Mouse (Mus musculus) stomach, embryonic 15.5 days (tissue): ENCODE data around the gene Ccr10. TPM values are rescaled to one million over a fixed set of nuclear protein-coding genes. Genes with fewer than 3 reads are reported as not detected.

Source experiments
- ATAC-seq: fragments of 200-750 bp; cut with Nextera tagmentation; 2 replicates; pipeline ENCODE4 v1.8.0; 2017; ENCODE audit warnings: low read depth, moderate number of reproducible peaks, moderate TSS enrichment; ENCODE audit not compliant: insufficient read depth, low FRiP score
- H3K27ac ChIP-seq: fragments of 300-500 bp; sonication (generic); 2 replicates; pipeline ENCODE4 v1.5.1; 2015; ENCODE audit warnings: mild to moderate bottlenecking, inconsistent platforms
- H3K27me3 ChIP-seq: fragments of 300-500 bp; sonication (generic); replicated peaks from 2 replicates; pipeline ENCODE4 v1.6.1; 2015; ENCODE audit warnings: inconsistent platforms
- H3K36me3 ChIP-seq: fragments of 300-500 bp; sonication (generic); 2 replicates; pipeline ENCODE4 v1.6.1; 2015; ENCODE audit warnings: inconsistent platforms
- H3K4me1 ChIP-seq: fragments of 300-500 bp; sonication (generic); 2 replicates; pipeline ENCODE4 v1.6.1; 2015; ENCODE audit warnings: inconsistent platforms
- H3K4me2 ChIP-seq: fragments of 300-500 bp; sonication (generic); 2 replicates; pipeline ENCODE4 v1.6.1; 2015; ENCODE audit warnings: mild to moderate bottlenecking, inconsistent platforms
- H3K4me3 ChIP-seq: fragments of 300-500 bp; sonication (generic); replicated peaks from 2 replicates; pipeline ENCODE4 v1.5.1; 2015; ENCODE audit warnings: inconsistent platforms
- H3K9ac ChIP-seq: fragments of 300-500 bp; sonication (generic); 2 replicates; pipeline ENCODE4 v1.6.1; 2015; ENCODE audit warnings: inconsistent platforms
- H3K9me3 ChIP-seq: fragments of 300-500 bp; sonication (generic); 2 replicates; pipeline ENCODE4 v1.6.1; 2016; ENCODE audit warnings: inconsistent platforms
- WGBS: fragments of 180-500 bp; shearing (Covaris S2); methylation state at CpG from one replicate; pipeline ENCODE4 v1.1.7; 2015; 5-methylcytosine and 5-hydroxymethylcytosine counted together
- polyA plus RNA-seq: library from polyadenylated mRNA; unstranded; fragments of >200 nt; fragmentation: Nextera tagmentation; extraction: Ambion mirVana; gene quantifications from 2 replicates; pipeline ENCODE4 v1.2.1, GENCODE M21; 2015

The Ccr10 gene
- polyA plus RNA-seq, 1 experiment from 2014 or later: 0.19 TPM

DNA sequence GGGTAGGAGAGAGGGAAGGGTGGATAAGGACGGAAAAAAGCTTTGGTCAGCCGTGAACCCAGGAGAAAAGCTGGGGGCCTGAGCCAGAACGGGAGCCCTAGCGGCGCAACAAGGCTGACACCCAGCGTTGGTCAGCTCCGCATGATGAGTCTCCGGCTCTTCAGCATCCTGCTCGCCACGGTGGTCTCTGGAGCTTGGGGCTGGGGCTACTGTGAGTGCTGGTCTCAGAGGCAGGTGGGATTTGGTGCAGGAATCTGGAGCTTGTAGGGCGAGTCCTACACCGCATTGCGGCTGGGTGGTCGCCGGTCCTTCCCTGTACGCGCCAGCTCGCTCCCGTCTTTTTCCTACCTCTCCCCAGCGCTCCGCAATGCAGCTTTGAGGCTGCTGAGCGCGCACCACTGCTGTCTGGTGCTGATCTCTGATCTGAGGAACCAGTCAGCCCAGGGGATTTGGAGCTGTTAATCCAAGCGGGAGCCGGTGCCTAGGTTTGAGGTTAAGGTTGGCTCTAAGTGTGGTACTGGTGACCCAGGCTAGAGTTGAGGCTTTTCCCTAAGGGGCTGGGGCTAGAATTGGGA lies 961 bp upstream of the Ccr10 start:
- peak overlapping the region; percentile 58 for H3K4me2 ChIP-seq
- no peak for ATAC-seq
- 1% methylated on average over 25 of the region's 25 CpGs for WGBS
- no peaks in the 10 kb centered on the region for H3K9me3 ChIP-seq
- H3K27ac ChIP-seq: no peak overlapping the region
- H3K9ac ChIP-seq: no peak overlapping the region
- peaks cover 49% of the 10 kb centered on the region for H3K4me1 ChIP-seq
- H3K36me3 ChIP-seq: no peaks in the 10 kb centered on the region
- H3K27me3 ChIP-seq: peaks cover 27% of the 10 kb centered on the region
- peak overlapping the region; percentile 35 for H3K4me3 ChIP-seq

DNA sequence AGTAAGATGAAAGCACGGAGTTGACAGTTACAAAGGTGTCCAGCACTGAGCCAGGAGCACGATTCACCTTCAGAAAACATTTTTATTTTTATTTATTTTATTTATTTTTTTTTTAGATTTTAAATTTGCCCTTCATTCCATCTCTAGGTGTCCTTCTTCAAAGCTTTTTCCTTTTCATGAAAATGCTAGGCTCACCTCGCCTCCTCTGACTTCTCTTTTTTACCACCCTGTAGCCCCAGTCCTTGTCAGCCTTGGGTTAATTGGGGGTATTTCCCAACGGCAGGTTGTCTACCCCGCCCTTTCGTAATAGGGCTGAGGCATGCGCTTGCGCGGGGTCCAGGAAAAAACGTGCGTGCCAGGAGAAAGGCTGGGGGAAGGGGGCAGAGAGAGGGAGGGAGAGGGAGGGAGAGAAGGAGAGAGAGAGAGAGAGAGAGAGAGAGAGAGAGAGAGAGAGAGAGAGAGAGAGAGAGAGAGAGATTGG lies 433 bp upstream of the Ccr10 start:
- peak overlapping the region; percentile 35; the same call in 1 of the 2 replicates for H3K4me3 ChIP-seq
- H3K27me3 ChIP-seq: peaks cover 27% of the 10 kb centered on the region
- H3K4me1 ChIP-seq: peaks cover 49% of the 10 kb centered on the region
- H3K9ac ChIP-seq: no peak overlapping the region
- no peaks in the 10 kb centered on the region for H3K9me3 ChIP-seq
- peak overlapping the region; percentile 58 for H3K4me2 ChIP-seq
- H3K27ac ChIP-seq: no peak overlapping the region
- WGBS: 11% methylated on average over 11 of the region's 11 CpGs
- H3K36me3 ChIP-seq: no peaks in the 10 kb centered on the region
- ATAC-seq: no peak

DNA sequence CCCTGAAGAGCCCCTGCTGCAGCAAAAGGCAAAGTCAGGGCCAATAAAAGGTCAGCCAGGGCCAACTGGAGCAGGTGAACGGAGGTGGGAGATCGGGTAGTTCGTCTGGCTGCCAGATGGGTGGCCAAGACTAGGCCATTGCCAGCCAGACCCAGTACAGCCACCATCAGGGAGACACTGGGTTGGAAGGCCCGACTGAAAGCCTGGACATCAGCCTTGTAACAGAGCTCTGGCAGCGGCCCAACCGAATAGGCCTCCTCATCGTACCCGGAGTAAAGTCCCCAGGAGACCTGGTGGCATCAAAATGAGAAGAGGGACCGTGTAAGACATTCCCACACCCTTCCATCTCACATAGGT lies 876 bp downstream of the Ccr10 start:
- peak overlapping the region; percentile 81 for H3K4me2 ChIP-seq
- H3K27me3 ChIP-seq: peaks cover 27% of the 10 kb centered on the region
- WGBS: 31% methylated on average over 9 of the region's 9 CpGs
- peak overlapping the region; percentile 41 for H3K4me3 ChIP-seq
- no peak overlapping the region for H3K27ac ChIP-seq
- no peak overlapping the region for H3K9ac ChIP-seq
- ATAC-seq: no peak
- peaks cover 46% of the 10 kb centered on the region for H3K4me1 ChIP-seq
- no peaks in the 10 kb centered on the region for H3K36me3 ChIP-seq
- no peaks in the 10 kb centered on the region for H3K9me3 ChIP-seq

DNA sequence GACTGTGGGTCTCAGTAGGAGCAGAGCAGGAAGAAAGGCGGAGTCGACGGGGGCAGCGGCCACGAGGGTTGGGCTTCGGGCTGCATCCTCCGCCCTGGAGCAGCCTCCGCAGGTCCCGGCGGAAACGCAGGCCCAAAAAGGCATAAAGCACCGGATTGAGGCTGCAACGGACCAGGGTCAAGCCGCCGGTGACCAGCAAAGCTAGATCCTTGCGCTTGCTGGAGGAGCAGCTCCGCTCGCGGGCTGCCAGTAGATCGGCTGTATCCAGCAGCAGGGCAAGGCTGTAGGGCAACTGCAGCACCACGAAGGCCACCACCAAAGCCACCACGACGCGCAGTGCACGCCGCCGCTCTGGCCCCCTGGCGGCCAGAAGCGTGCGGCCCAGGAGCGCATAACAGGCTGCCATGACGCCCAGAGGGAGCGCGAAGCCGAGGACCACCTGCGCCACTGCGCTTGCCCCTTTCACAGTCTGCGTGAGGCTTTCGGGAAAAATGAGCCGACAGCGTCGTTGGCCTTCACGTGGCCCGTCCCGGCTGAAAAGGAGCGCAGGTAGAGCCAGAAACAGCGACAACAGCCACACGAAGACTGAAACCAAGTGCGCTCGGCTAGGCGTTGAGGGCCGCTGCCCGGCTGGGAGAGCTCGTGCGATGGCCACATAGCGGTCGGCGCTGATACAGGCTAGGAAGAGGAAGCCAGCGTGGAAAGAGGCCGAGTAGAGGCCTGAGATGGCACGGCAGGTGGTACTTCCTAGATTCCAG lies 1.4 kb downstream of the Ccr10 start:
- H3K9ac ChIP-seq: peak overlapping the region; percentile 14; the same call in 1 of the 2 replicates
- H3K36me3 ChIP-seq: no peaks in the 10 kb centered on the region
- peak overlapping the region; percentile 41 for H3K4me3 ChIP-seq
- no peaks in the 10 kb centered on the region for H3K9me3 ChIP-seq
- H3K27ac ChIP-seq: peak overlapping the region; percentile 87
- H3K4me2 ChIP-seq: peak overlapping the region; percentile 81
- 2% methylated on average over 61 of the region's 61 CpGs for WGBS
- peak; percentile 21; the same call in 1 of the 2 replicates for ATAC-seq
- peaks cover 26% of the 10 kb centered on the region for H3K27me3 ChIP-seq
- peaks cover 52% of the 10 kb centered on the region for H3K4me1 ChIP-seq

DNA sequence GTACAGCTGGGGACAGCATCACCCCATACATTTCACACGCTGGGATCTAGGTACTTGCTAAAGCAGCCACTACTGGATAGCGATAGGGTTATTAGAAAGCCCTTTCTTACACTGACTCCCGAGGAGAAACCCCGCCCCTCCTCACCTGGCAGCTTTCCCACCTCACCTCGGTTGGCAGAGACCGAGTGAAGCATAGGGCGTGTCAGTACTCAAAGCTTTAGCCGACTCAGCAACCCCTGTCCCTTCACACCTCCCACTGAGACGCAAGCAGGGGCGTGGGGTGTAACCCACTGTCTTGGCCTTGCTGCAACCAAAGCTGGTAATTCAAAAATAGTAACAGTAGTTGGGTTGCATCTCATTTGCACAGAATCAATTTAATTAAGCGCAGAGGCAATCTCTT lies 2.1 kb downstream of the Ccr10 start:
- Histone ChIP-seq H3K27me3 (peaks cover 19% of the 10 kb centered on the region), H3K27ac (peak overlapping the region; percentile 87), H3K4me1 (peaks cover 57% of the 10 kb centered on the region), H3K9ac (no peak overlapping the region), H3K4me3 (peak overlapping the region; percentile 41), H3K4me2 (peak overlapping the region; percentile 81), H3K9me3 (no peaks in the 10 kb centered on the region), H3K36me3 (0 out of 2 replicates have a peak, but pooled peaks cover under 1% of the 10 kb centered on the region)
- WGBS: 15% methylated on average over 11 of the region's 11 CpGs
- no peak for ATAC-seq

DNA sequence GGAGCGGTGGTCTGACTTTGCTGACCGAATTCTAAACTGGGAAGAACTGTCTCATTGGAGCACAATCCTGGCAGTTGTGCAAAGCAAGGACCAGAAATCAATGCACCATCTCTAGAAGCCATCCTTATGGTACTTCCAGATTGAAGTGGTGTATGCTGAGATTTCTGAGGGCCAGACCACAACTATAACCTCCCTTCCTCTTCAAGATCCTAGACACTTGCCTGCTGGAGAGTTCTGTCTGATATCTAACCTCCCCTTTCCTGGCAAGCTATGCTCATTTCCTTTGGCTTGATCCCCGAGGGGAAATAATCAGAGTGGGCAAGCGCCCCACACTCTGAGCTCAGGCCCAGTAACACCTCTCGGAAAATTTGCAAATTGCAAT lies 2.8 kb downstream of the Ccr10 start:
- H3K27me3 ChIP-seq: peaks cover 16% of the 10 kb centered on the region
- H3K4me3 ChIP-seq: peak overlapping the region; percentile 57
- peaks cover 57% of the 10 kb centered on the region for H3K4me1 ChIP-seq
- no peak for ATAC-seq
- peak overlapping the region; percentile 99 for H3K27ac ChIP-seq
- peak overlapping the region; percentile 44 for H3K9ac ChIP-seq
- 10% methylated on average over 5 of the region's 5 CpGs for WGBS
- H3K36me3 ChIP-seq: peaks cover 7% of the 10 kb centered on the region
- no peaks in the 10 kb centered on the region for H3K9me3 ChIP-seq
- H3K4me2 ChIP-seq: peak overlapping the region; percentile 81

GRCm38 (mm10) chr11:101171721-101172433 lies 3.4 kb downstream of the Ccr10 start:
- Histone ChIP-seq H3K27ac (peak overlapping the region; percentile 99), H3K9ac (peak overlapping the region; percentile 44), H3K4me3 (peak overlapping the region; percentile 57), H3K9me3 (no peaks in the 10 kb centered on the region), H3K4me2 (peak overlapping the region; percentile 81), H3K4me1 (peaks cover 51% of the 10 kb centered on the region), H3K27me3 (peaks cover 11% of the 10 kb centered on the region), H3K36me3 (peaks cover 13% of the 10 kb centered on the region)
- peak; percentile 47; the same call in 1 of the 2 replicates for ATAC-seq
- WGBS: under 1% methylated on average over 31 of the region's 31 CpGs

DNA sequence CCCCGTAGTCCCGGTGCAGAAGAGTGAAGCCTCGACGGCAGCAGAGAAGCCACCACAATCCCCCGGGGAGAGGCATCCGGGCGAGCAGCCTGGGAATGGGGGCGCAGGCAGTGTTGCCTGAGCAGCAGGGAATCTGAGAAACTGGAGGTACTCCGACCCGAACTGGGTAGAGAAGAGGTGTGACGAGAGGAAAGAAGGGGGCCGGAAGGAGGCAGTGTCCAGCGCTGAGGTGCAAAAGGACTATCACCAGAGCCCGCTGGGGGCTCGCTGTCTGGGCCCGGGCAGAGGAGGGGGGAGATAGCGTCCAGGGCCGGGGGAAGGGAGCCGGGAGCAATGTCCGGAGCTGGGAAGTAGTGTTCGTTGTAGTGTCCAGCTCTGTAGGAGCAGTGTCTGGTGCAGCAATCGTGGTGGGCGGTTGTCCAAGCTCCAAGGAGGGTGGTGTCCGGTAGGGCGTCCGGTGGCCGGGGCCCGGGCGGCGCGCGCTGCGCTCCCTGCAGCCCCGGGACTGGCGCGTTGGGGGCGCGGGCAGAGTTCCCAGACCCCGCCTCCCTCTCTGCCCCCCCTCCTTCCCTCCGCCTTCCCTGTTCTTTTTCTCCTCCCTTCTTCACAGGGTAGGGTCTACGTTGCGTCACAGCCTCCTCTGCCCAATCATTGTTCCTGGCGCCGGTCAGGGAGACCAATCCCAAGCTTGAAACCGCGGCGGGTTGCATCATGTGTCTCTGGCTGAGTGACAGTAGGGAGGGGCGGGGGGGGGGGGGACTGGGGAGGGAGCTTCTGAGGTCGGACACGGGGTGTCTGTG lies 4.2 kb downstream of the Ccr10 start, which contains the start of gene Plekhh3:
Gene Plekhh3, minus strand, starts transcription at position 541 of the 800 bp plus-strand sequence.
- Histone ChIP-seq H3K4me1 (peaks cover 45% of the 10 kb centered on the region), H3K36me3 (peaks cover 21% of the 10 kb centered on the region), H3K4me2 (peak within 1 kb of the TSS; percentile 85), H3K9ac (peak within 1 kb of the TSS; percentile 69), H3K4me3 (peak within 1 kb of the TSS; percentile 66), H3K27me3 (peaks cover 16% of the 10 kb centered on the region; the same call in 1 of the 2 replicates), H3K27ac (peak within 1 kb of the TSS; percentile 99), H3K9me3 (no peaks in the 10 kb centered on the region)
- peak; percentile 91 for ATAC-seq
- WGBS: under 1% methylated on average over 47 of the region's 50 CpGs

- no peak for ATAC-seq
- peak within 1 kb of the TSS; percentile 85 for H3K4me2 ChIP-seq
- peaks cover 25% of the 10 kb centered on the region for H3K36me3 ChIP-seq
- H3K27ac ChIP-seq: peak within 1 kb of the TSS; percentile 88
- H3K9ac ChIP-seq: peak within 1 kb of the TSS; percentile 69
- peaks cover 16% of the 10 kb centered on the region; the same call in 1 of the 2 replicates for H3K27me3 ChIP-seq
- peaks cover 45% of the 10 kb centered on the region for H3K4me1 ChIP-seq
- under 1% methylated on average over 35 of the region's 35 CpGs for WGBS
- no peaks in the 10 kb centered on the region for H3K9me3 ChIP-seq
- peak within 1 kb of the TSS; percentile 66 for H3K4me3 ChIP-seq
Measured at GRCm38 (mm10) chr11:101170354-101170810, 4.9 kb downstream of the Ccr10 start, which contains the start of gene Cntnap1. TSS of gene Cntnap1 (plus strand) at chr11:101170523.

DNA sequence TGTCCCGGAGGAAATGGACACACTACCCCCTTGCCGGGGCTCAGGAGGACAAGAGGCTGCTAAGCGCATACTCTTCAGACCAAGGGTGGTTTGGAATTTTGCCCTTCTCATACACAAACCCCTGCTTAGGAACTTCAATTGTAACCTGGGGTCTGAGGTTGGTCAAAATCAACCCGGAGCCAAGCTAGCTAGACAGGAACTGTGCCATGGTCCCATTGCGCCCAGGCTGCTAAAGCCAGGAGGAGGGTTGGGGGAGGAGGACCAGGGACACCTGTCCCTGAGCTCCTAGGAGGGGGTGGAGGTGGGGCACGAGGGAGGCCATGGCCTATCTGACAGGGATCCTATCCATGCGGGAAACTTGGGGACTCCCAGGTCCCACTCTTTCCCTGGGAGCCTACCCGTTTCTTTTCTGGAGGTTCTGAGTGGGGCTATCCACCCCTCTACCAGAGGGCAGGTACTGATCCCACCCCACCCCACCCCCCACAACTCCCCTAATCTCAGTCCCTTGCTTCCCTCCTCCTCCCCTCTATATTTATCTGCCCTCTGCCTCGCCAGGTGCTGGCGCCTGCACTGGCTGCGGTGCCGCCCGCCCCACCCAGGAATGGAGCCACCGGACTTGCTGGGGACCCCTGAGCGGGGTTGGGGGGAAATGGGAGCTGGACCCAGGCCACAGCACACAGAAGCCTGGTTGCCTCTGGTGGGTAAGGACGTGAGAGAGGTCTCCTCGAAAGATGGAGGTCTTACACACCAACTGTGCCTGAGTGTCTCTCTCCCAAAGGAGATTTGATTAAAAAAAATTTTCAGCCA lies 5.7 kb downstream of the Ccr10 start:
- H3K4me3 ChIP-seq: peak overlapping the region; percentile 66
- peaks cover 12% of the 10 kb centered on the region; the same call in 1 of the 2 replicates for H3K27me3 ChIP-seq
- H3K36me3 ChIP-seq: peaks cover 25% of the 10 kb centered on the region
- peak overlapping the region; percentile 85 for H3K4me2 ChIP-seq
- H3K27ac ChIP-seq: peak overlapping the region; percentile 8; the same call in 1 of the 2 replicates
- H3K9ac ChIP-seq: peak overlapping the region; percentile 56
- no peaks in the 10 kb centered on the region for H3K9me3 ChIP-seq
- ATAC-seq: no peak
- H3K4me1 ChIP-seq: peaks cover 40% of the 10 kb centered on the region
- WGBS: 19% methylated on average over 17 of the region's 17 CpGs
